Mouse (Mus musculus) heart, embryonic 14.5 days (tissue): ENCODE measurements at regions not wholly inside any gene's neighbourhood (a gene's known extent, or its start where the extent isn't known, plus 50 kb on each side); places are given as distances from the start of the nearest gene placed in this dataset.
A peak's percentile ranks its signal among the peaks of the same experiment; 100 is the strongest.

Experiments
- ATAC-seq: fragments of 200-750 bp; cut with Nextera tagmentation; 2 replicates; pipeline ENCODE4 v1.8.0; 2017; ENCODE audit warnings: low read depth, moderate TSS enrichment; ENCODE audit not compliant: insufficient number of reproducible peaks, insufficient read depth, low FRiP score
- H3K27ac ChIP-seq, 2 experiments: fragments of 200-500 bp in 1 of 2; fragments of 300-500 bp in 1 of 2; sonication (generic) in 1 of 2; replicated peaks in 1 of 2; 2 replicates each; pipeline ENCODE4 v1.5.1; 2012 to 2014; ENCODE audit warnings: low read depth in 2 of 2, low read length in 2 of 2, control low read depth in 1 of 2, mild to moderate bottlenecking in 1 of 2, mixed read lengths in 1 of 2; ENCODE audit not compliant: control insufficient read depth in 1 of 2, insufficient read depth in 1 of 2
- H3K27me3 ChIP-seq: fragments of 300-500 bp; sonication (generic); 2 replicates; pipeline ENCODE4 v1.6.1; 2014; ENCODE audit warnings: mild to moderate bottlenecking, low read length, control low read depth; ENCODE audit not compliant: control insufficient read depth, insufficient read depth
- H3K36me3 ChIP-seq: fragments of 300-500 bp; sonication (generic); 2 replicates; pipeline ENCODE4 v1.6.1; 2014; ENCODE audit warnings: mild to moderate bottlenecking, control low read depth, low read length, mixed read lengths; ENCODE audit not compliant: control insufficient read depth, insufficient read depth
- H3K4me1 ChIP-seq, 2 experiments: fragments of 200-500 bp in 1 of 2; fragments of 300-500 bp in 1 of 2; sonication (generic) in 1 of 2; 2 replicates each; pipeline ENCODE4 v1.6.1; 2012 to 2014; ENCODE audit warnings: low read length in 2 of 2, control low read depth in 1 of 2, mixed read lengths in 1 of 2; ENCODE audit not compliant: control insufficient read depth in 2 of 2, insufficient read depth in 2 of 2
- H3K4me2 ChIP-seq: fragments of 300-500 bp; sonication (generic); 2 replicates; pipeline ENCODE4 v1.6.1; 2014; ENCODE audit warnings: mild to moderate bottlenecking, low read length
- H3K4me3 ChIP-seq, 2 experiments: fragments of 200-500 bp in 1 of 2; fragments of 300-500 bp in 1 of 2; sonication (generic) in 1 of 2; 2 replicates each; pipeline ENCODE4 v1.5.1; 2012 to 2014; ENCODE audit warnings: low read length in 2 of 2, mild to moderate bottlenecking in 2 of 2, control low read depth in 1 of 2, low read depth in 1 of 2, moderate library complexity in 1 of 2; ENCODE audit not compliant: control insufficient read depth in 1 of 2, insufficient read depth in 1 of 2
- H3K9ac ChIP-seq: fragments of 300-500 bp; sonication (generic); 2 replicates; pipeline ENCODE4 v1.6.1; 2014; ENCODE audit warnings: mild to moderate bottlenecking, low read length
- H3K9me3 ChIP-seq: fragments of 300-500 bp; sonication (generic); 2 replicates; pipeline ENCODE4 v1.6.1; 2016; ENCODE audit warnings: low read length, control low read depth; ENCODE audit not compliant: control insufficient read depth
- WGBS: fragments of 180-500 bp; shearing (Covaris S2); extraction: QIAGEN DNeasy Blood & Tissue Kit; methylation state at CpG from one replicate; pipeline ENCODE4 v1.1.7; 2014; 5-methylcytosine and 5-hydroxymethylcytosine counted together

GRCm38 (mm10) chr1:184647920-184648540 is 84.4 kb downstream of the Hlx start:
- H3K4me2 ChIP-seq, result no peak overlapping the region
- H3K9me3 ChIP-seq, result peaks cover 9% of the 10 kb centered on the region
- no peaks in the 10 kb centered on the region for H3K27me3 ChIP-seq
- no peak overlapping the region for H3K4me3 ChIP-seq
- no peak for ATAC-seq
- no peak overlapping the region for H3K9ac ChIP-seq
- 87% methylated on average over 8 of the region's 8 CpGs for WGBS
- H3K4me1 ChIP-seq, result peaks cover 11 to 12% of the 10 kb centered on the region in 2 experiments
- H3K36me3 ChIP-seq, result no peaks in the 10 kb centered on the region
- H3K27ac ChIP-seq, result no peak overlapping the region

- Histone ChIP-seq H3K9ac (no peak overlapping the region), H3K9me3 (peaks cover 9% of the 10 kb centered on the region), H3K27ac (peak overlapping the region in 1 of 2 experiments; percentile 9; a peak in 1 of 4 replicates), H3K27me3 (no peaks in the 10 kb centered on the region), H3K4me3 (no peak overlapping the region), H3K4me1 (peaks cover 11 to 12% of the 10 kb centered on the region in 2 experiments), H3K36me3 (no peaks in the 10 kb centered on the region), H3K4me2 (no peak overlapping the region; the same call in 1 of the 2 replicates)
- 14% methylated on average over 9 of the region's 9 CpGs for WGBS
- ATAC-seq, result no peak
Measured at GRCm38 (mm10) chr1:184644767-184645598, 87.4 kb downstream of the Hlx start.

- peaks cover 8 to 17% of the 10 kb centered on the region in 2 experiments for H3K4me1 ChIP-seq
- H3K27ac ChIP-seq, result no peak overlapping the region
- H3K27me3 ChIP-seq, result no peaks in the 10 kb centered on the region
- no peak overlapping the region for H3K9ac ChIP-seq
- H3K4me3 ChIP-seq, result no peak overlapping the region
- H3K4me2 ChIP-seq, result no peak overlapping the region
- 74% methylated on average over 13 of the region's 13 CpGs for WGBS
- H3K9me3 ChIP-seq, result no peaks in the 10 kb centered on the region
- ATAC-seq, result no peak
- no peaks in the 10 kb centered on the region for H3K36me3 ChIP-seq
Measured at GRCm38 (mm10) chr1:184630695-184631475, 101.5 kb downstream of the Hlx start.

GRCm38 (mm10) chr1:184629194-184629593 is 103.2 kb downstream of the Hlx start:
- no peak overlapping the region for H3K4me2 ChIP-seq
- no peaks in the 10 kb centered on the region for H3K27me3 ChIP-seq
- H3K4me3 ChIP-seq, result no peak overlapping the region
- 53% methylated on average over 9 of the region's 9 CpGs for WGBS
- H3K36me3 ChIP-seq, result no peaks in the 10 kb centered on the region
- H3K4me1 ChIP-seq, result peaks cover 8 to 17% of the 10 kb centered on the region in 2 experiments
- ATAC-seq, result no peak
- H3K9me3 ChIP-seq, result no peaks in the 10 kb centered on the region
- no peak overlapping the region for H3K9ac ChIP-seq
- no peak overlapping the region for H3K27ac ChIP-seq

- Histone ChIP-seq H3K4me1 (peaks cover 8 to 17% of the 10 kb centered on the region in 2 experiments), H3K4me3 (no peak overlapping the region), H3K9ac (no peak overlapping the region), H3K4me2 (no peak overlapping the region), H3K9me3 (no peaks in the 10 kb centered on the region), H3K36me3 (no peaks in the 10 kb centered on the region), H3K27me3 (no peaks in the 10 kb centered on the region), H3K27ac (no peak overlapping the region)
- 63% methylated on average over 3 of the region's 3 CpGs for WGBS
- ATAC-seq, result no peak
Measured at GRCm38 (mm10) chr1:184628566-184629168, 103.8 kb downstream of the Hlx start.

GRCm38 (mm10) chr1:184622462-184622861 is 110.0 kb downstream of the Hlx start:
- H3K9me3 ChIP-seq, result no peaks in the 10 kb centered on the region
- ATAC-seq, result no peak
- WGBS, result 76% methylated on average over 3 of the region's 3 CpGs
- no peaks in the 10 kb centered on the region for H3K27me3 ChIP-seq
- H3K9ac ChIP-seq, result no peak overlapping the region
- no peaks in the 10 kb centered on the region for H3K36me3 ChIP-seq
- H3K27ac ChIP-seq, result no peak overlapping the region
- H3K4me2 ChIP-seq, result no peak overlapping the region
- H3K4me3 ChIP-seq, result no peak overlapping the region
- H3K4me1 ChIP-seq, result no peaks in the 10 kb centered on the region; a peak in 1 of 4 replicates

GRCm38 (mm10) chr1:184621950-184622349 is 110.5 kb downstream of the Hlx start:
- H3K36me3 ChIP-seq, result no peaks in the 10 kb centered on the region
- no peaks in the 10 kb centered on the region for H3K27me3 ChIP-seq
- no peaks in the 10 kb centered on the region; a peak in 1 of 4 replicates for H3K4me1 ChIP-seq
- H3K9ac ChIP-seq, result no peak overlapping the region
- H3K4me2 ChIP-seq, result no peak overlapping the region
- H3K4me3 ChIP-seq, result no peak overlapping the region
- no peaks in the 10 kb centered on the region for H3K9me3 ChIP-seq
- ATAC-seq, result no peak
- 43% methylated on average over 15 of the region's 15 CpGs for WGBS
- H3K27ac ChIP-seq, result no peak overlapping the region
